Mouse (Mus musculus): ENCODE results near the gene Vmn1r170. TPM values are rescaled to one million over a fixed set of nuclear protein-coding genes. Genes with fewer than 3 reads are reported as not detected.
"Not testable (repeated sequence)": the region's sequence is repeated elsewhere in the genome, so short reads cannot be mapped to it uniquely, and the experiment has no call there.

Vmn1r170 gene
- not detected in 2 replicates for polyA plus RNA-seq (2015; fragmentation: Nextera tagmentation; extraction: Ambion mirVana)

DNA sequence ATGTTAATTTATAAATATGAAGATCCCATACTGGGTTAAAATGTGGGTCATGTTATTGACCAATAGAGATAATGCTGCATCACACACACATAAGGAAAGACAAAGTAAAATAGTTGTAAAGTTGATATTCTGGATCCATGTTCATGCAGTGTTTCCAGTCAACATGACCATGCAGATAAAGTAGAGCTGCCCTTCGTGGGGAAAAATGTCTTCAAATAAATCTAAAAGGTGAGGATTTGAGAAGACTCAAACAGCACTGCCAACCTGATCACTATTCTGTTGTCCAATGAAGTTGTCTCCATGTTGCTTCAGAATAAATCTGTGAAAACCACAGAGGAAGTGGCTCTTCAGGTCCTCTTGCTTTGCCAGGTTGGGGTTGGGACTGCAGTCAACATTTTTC is at the start of gene Vmn1r170:
Gene Vmn1r170, plus strand, starts transcription at position 301 of the 400 bp plus-strand sequence.
- not testable (repeated sequence) for ATAC-seq (ENCODE audit: insufficient read depth); H3K9ac ChIP-seq
- WGBS (ENCODE audit: insufficient replicate concordance) = 17% methylated on average over 1 of the region's 1 CpGs

DNA sequence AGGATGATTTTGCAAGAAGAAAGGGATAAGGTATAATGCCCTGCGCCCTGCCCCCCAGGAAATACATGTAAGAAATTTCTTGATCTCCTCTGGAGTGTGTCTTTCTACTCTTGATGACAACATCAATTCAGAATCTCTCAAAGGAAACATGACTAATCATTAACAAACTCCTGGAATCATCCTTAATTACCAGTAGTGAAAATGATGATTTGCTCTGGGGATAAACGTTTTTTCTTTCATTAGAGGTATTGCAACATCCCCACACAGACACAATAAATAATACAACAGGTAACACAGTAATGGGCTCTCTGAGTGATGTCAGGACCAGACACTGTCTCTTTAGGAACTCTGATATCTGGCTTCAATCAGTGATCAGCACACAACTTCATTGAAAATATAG is 30.7 kb upstream of the Vmn1r170 start, which contains the start of gene Vmn1r169:
Gene Vmn1r169, plus strand, starts transcription at position 301 of the 400 bp plus-strand sequence.
- not testable (repeated sequence) for H3K9ac ChIP-seq; H3K4me1 ChIP-seq (replicated peaks); H3K36me3 ChIP-seq (replicated peaks); H3K4me2 ChIP-seq; ATAC-seq (ENCODE audit: insufficient read depth); H3K9me3 ChIP-seq (replicated peaks); H3K27ac ChIP-seq (replicated peaks); H3K4me3 ChIP-seq (replicated peaks); H3K27me3 ChIP-seq
- WGBS (ENCODE audit: insufficient replicate concordance) = 35% methylated on average over 1 of the region's 2 CpGs

More for the DNA sequence above, at the start of gene Vmn1r170:
- not testable (repeated sequence) for H3K27me3 ChIP-seq; H3K4me1 ChIP-seq (replicated peaks); H3K9me3 ChIP-seq (replicated peaks); H3K4me2 ChIP-seq; H3K4me3 ChIP-seq (replicated peaks); H3K36me3 ChIP-seq (replicated peaks); H3K27ac ChIP-seq (replicated peaks)

DNA sequence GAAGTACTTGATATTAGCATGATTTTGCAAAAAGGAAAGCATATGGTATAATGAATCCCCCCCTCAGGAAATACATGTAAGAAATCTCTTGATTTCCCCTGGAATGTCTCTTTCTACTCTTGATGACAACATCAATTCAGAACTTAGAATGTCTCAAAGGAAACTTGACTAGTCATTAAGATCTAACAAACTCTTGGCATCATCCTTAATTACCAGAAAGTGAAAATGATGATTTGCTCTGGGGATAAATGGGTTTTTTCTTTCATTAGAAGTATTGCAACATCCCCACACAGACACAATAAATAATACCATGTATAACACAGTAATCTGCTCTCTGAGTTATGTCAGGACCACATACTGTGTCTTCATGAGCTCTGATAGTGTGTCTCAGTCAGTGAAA is 24.4 kb downstream of the Vmn1r170 start, which contains the start of gene Vmn1r171:
Gene Vmn1r171, plus strand, starts transcription at position 301 of the 400 bp plus-strand sequence.
- Histone ChIP-seq H3K4me1 (replicated peaks) (no peaks in the 10 kb centered on the region), H3K4me3 (replicated peaks) (no peak within 1 kb of the TSS), H3K36me3 (replicated peaks) (no peaks in the 10 kb centered on the region), H3K9ac (no peak within 1 kb of the TSS), H3K4me2 (no peak within 1 kb of the TSS), H3K9me3 (replicated peaks) (no peaks in the 10 kb centered on the region), H3K27me3 (no peaks in the 10 kb centered on the region), H3K27ac (replicated peaks) (no peak within 1 kb of the TSS)
- ATAC-seq (ENCODE audit: insufficient read depth) = no peak

Other genes starting within 250 kb of the Vmn1r170 start
- gene Nlrp5, start 220.3 kb upstream of the Vmn1r170 start, polyA plus RNA-seq (2015; fragmentation: Nextera tagmentation; extraction: Ambion mirVana) = not detected in 2 replicates
- gene Vmn1r167, start 99.0 kb upstream of the Vmn1r170 start, polyA plus RNA-seq (2015; fragmentation: Nextera tagmentation; extraction: Ambion mirVana) = not detected in 2 replicates
- gene Vmn1r168, start 66.4 kb upstream of the Vmn1r170 start, polyA plus RNA-seq (2015; fragmentation: Nextera tagmentation; extraction: Ambion mirVana) = not detected in 2 replicates
- not detected in 2 replicates for gene Vmn1r169, start 30.6 kb upstream of the Vmn1r170 start, polyA plus RNA-seq (2015; fragmentation: Nextera tagmentation; extraction: Ambion mirVana)
- not detected in 2 replicates for gene Vmn1r171, start 24.5 kb downstream of the Vmn1r170 start, polyA plus RNA-seq (2015; fragmentation: Nextera tagmentation; extraction: Ambion mirVana)
- gene Vmn1r172, start 52.1 kb downstream of the Vmn1r170 start, polyA plus RNA-seq (2015; fragmentation: Nextera tagmentation; extraction: Ambion mirVana) = not detected in 2 replicates
- not detected in 2 replicates for gene Vmn1r173, start 94.5 kb downstream of the Vmn1r170 start, polyA plus RNA-seq (2015; fragmentation: Nextera tagmentation; extraction: Ambion mirVana)
- gene Vmn1r174, start 146.1 kb downstream of the Vmn1r170 start, polyA plus RNA-seq (2015; fragmentation: Nextera tagmentation; extraction: Ambion mirVana) = not detected in 2 replicates
- gene Vmn1r175, start 204.5 kb downstream of the Vmn1r170 start, polyA plus RNA-seq (2015; fragmentation: Nextera tagmentation; extraction: Ambion mirVana) = not detected in 2 replicates
- not detected in 2 replicates for gene Vmn1r176, start 231.2 kb downstream of the Vmn1r170 start, polyA plus RNA-seq (2015; fragmentation: Nextera tagmentation; extraction: Ambion mirVana)

All from liver, embryonic 15.5 days (tissue).